Mouse (Mus musculus): ENCODE results near the gene Pgls.

GRCm38 (mm10) chr8:71560765-71561164 lies 31.2 kb upstream of the Pgls start:
- TF ChIP-seq CTCF (IDR thresholded peaks at IDR 0.05; ENCODE audit: low read depth) (no peak), EP300 (IDR thresholded peaks at IDR 0.05; ENCODE audit: low read depth) (no peak)

Data from heart, postnatal 0 days (tissue).